Comparison of ENCODE assay signal across 9 mouse cellular contexts in the genomic region with DNA sequence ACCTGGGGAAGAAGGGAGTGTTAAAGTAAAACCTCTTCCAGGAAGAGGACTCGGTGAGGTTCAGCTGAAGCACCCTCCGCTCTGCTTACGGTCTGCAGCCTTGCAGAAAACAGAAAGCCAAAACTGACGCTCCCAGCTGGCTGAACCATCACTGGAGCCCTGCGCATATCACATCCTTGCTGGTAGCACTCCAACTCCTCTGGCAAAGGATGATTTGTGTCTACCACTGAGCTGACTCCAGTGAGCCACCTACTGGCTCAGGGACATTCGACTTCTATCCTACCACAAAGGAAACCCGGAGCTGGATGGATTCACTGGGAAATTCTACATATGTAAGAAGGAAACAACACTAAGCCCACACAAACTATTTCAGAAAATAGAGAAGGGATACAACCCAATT. TPM values are rescaled to one million over a fixed set of nuclear protein-coding genes. Genes with fewer than 3 reads are reported as not detected.
DNase-seq lines count a peak whose midpoint lies in the region; ATAC-seq and TF ChIP-seq lines count a peak whose summit lies in the region.
"Had no signal": no experiment of that assay in that cellular context is flagged by ENCODE, and none has a peak within 500 bp of the region (broad histone marks: within the 10 kb centered on the region; RNA-seq: fewer than 3 reads in every experiment).

No protein-coding gene starts in this region.

- peak; percentile 81 for DNase-seq in hindbrain, postnatal 0 days (ENCODE audit: low spot score)
- no peak for DNase-seq in hindbrain, embryonic 11.5 days (ENCODE audit: low spot score)
- DNase-seq in Patski (ENCODE audit: low read depth, low spot score) = no peak
- peak; percentile 49 to 57 for DNase-seq in cerebellum, postnatal 36 days
- peak; percentile 44 for DNase-seq in kidney, postnatal 0 days (ENCODE audit: low spot score)
- DNase-seq in lung, postnatal 36 days = peak; percentile 57
- no peak for DNase-seq in Muller cell, postnatal 12 days (ENCODE audit: inconsistent ontology term)

- no peak overlapping the region for H3K9ac ChIP-seq in hindbrain, postnatal 0 days (replicated peaks; ENCODE audit: low read length)
- H3K9ac ChIP-seq in hindbrain, embryonic 11.5 days (ENCODE audit: low read depth, low read length) = no peak overlapping the region
- no peak overlapping the region for H3K9ac ChIP-seq in kidney, postnatal 0 days (ENCODE audit: low read depth, low read length)
- H3K9ac ChIP-seq in midbrain, embryonic 16.5 days (ENCODE audit: low read depth, low read length) = no peak overlapping the region
- H3K9ac ChIP-seq: limb, embryonic 15.5 days had no signal

- in situ Hi-C loops in Patski (cut with MboI; ENCODE audit: low pct_unique_long_range_greater_than_20kb) = no loop called here

- H3K27ac ChIP-seq in hindbrain, postnatal 0 days = no peak overlapping the region
- no peak overlapping the region for H3K27ac ChIP-seq in hindbrain, embryonic 11.5 days (ENCODE audit: low read depth, low read length)
- H3K27ac ChIP-seq in kidney, postnatal 0 days = no peak overlapping the region
- no peak overlapping the region for H3K27ac ChIP-seq in midbrain, embryonic 16.5 days (ENCODE audit: low read length)
- H3K27ac ChIP-seq: limb, embryonic 15.5 days had no signal

- H3K27me3 ChIP-seq in hindbrain, postnatal 0 days (ENCODE audit: insufficient read depth, low read length) = no peaks in the 10 kb centered on the region
- no peaks in the 10 kb centered on the region for H3K27me3 ChIP-seq in hindbrain, embryonic 11.5 days (ENCODE audit: control insufficient read depth, insufficient read depth, low read length)
- H3K27me3 ChIP-seq in Patski = no peaks in the 10 kb centered on the region
- no peaks in the 10 kb centered on the region for H3K27me3 ChIP-seq in kidney, postnatal 0 days (ENCODE audit: insufficient read depth, low read length)
- no peaks in the 10 kb centered on the region for H3K27me3 ChIP-seq in midbrain, embryonic 16.5 days (ENCODE audit: control insufficient read depth, insufficient read depth, low read depth, low read length)
- H3K27me3 ChIP-seq: limb, embryonic 15.5 days had no signal

- POLR2A ChIA-PET in Patski (lab: Charles Lee) = interaction anchor here (1.2 kb wide), 1 partner anchor 75 kb away, joined by 3 read pairs; no protein-coding TSS in a partner anchor

- CTCF ChIA-PET in Patski (lab: Charles Lee) = interaction anchor here (0.6 to 1.6 kb wide), 7 partner anchors 19 to 68 kb away, joined by 3 to 8 read pairs (median 3); a partner anchor contains a TSS

- 56% methylated on average over 7 of the region's 7 CpGs for WGBS in hindbrain, postnatal 0 days
- WGBS in hindbrain, embryonic 11.5 days = 80% methylated on average over 7 of the region's 7 CpGs
- WGBS in kidney, postnatal 0 days = 68% methylated on average over 7 of the region's 7 CpGs
- 70% methylated on average over 7 of the region's 7 CpGs for WGBS in midbrain, embryonic 16.5 days

- peak; percentile 72 for TF ChIP-seq CTCF in hindbrain, postnatal 0 days (IDR thresholded peaks at IDR 0.05; ENCODE audit: low read depth)
- peak; percentile 57 for TF ChIP-seq CTCF in Patski (IDR thresholded peaks at IDR 0.05)
- peak; percentile 61 for TF ChIP-seq CTCF in kidney, postnatal 0 days (IDR thresholded peaks at IDR 0.05; ENCODE audit: low read depth)

- no peaks in the 10 kb centered on the region for H3K9me3 ChIP-seq in hindbrain, postnatal 0 days (ENCODE audit: low read length)
- no peaks in the 10 kb centered on the region for H3K9me3 ChIP-seq in hindbrain, embryonic 11.5 days (ENCODE audit: control insufficient read depth, low read length)
- no peaks in the 10 kb centered on the region for H3K9me3 ChIP-seq in kidney, postnatal 0 days (replicated peaks; ENCODE audit: low read length)
- no peaks in the 10 kb centered on the region for H3K9me3 ChIP-seq in midbrain, embryonic 16.5 days (replicated peaks; ENCODE audit: control insufficient read depth, low read length, poor library complexity, severe bottlenecking)
- H3K9me3 ChIP-seq: limb, embryonic 15.5 days had no signal

- no peak overlapping the region for H3K4me2 ChIP-seq in hindbrain, postnatal 0 days (ENCODE audit: low read depth, low read length)
- no peak overlapping the region for H3K4me2 ChIP-seq in hindbrain, embryonic 11.5 days (replicated peaks; ENCODE audit: low read depth, low read length)
- H3K4me2 ChIP-seq in kidney, postnatal 0 days (ENCODE audit: low read length) = no peak overlapping the region
- H3K4me2 ChIP-seq in midbrain, embryonic 16.5 days (ENCODE audit: low read length) = no peak overlapping the region
- H3K4me2 ChIP-seq: limb, embryonic 15.5 days had no signal

- H3K36me3 ChIP-seq in hindbrain, postnatal 0 days (ENCODE audit: insufficient read depth, low read length) = peaks cover 30% of the 10 kb centered on the region
- peaks cover 15% of the 10 kb centered on the region for H3K36me3 ChIP-seq in hindbrain, embryonic 11.5 days (ENCODE audit: control insufficient read depth, insufficient read depth, low read length)
- H3K36me3 ChIP-seq in kidney, postnatal 0 days (ENCODE audit: insufficient read depth, low read length) = peaks cover 51% of the 10 kb centered on the region
- H3K36me3 ChIP-seq in midbrain, embryonic 16.5 days (ENCODE audit: control insufficient read depth, insufficient read depth, low read length) = peaks cover 8% of the 10 kb centered on the region; the same call in 1 of the 2 replicates

- no peak for ATAC-seq in hindbrain, postnatal 0 days
- no peak for ATAC-seq in hindbrain, embryonic 11.5 days (ENCODE audit: low FRiP score)
- no peak for ATAC-seq in Patski
- ATAC-seq in kidney, postnatal 0 days (replicated peaks; ENCODE audit: low FRiP score, low read depth) = no peak
- ATAC-seq in midbrain, embryonic 16.5 days = no peak

- no peaks in the 10 kb centered on the region for H3K4me1 ChIP-seq in hindbrain, postnatal 0 days (ENCODE audit: insufficient read depth, low read length)
- H3K4me1 ChIP-seq in hindbrain, embryonic 11.5 days (replicated peaks; ENCODE audit: control insufficient read depth, insufficient read depth, low read length) = no peaks in the 10 kb centered on the region
- H3K4me1 ChIP-seq in kidney, postnatal 0 days (replicated peaks; ENCODE audit: insufficient read depth, low read length) = no peaks in the 10 kb centered on the region
- H3K4me1 ChIP-seq in midbrain, embryonic 16.5 days (ENCODE audit: control insufficient read depth, insufficient read depth, low read length) = no peaks in the 10 kb centered on the region
- H3K4me1 ChIP-seq: limb, embryonic 15.5 days had no signal

- no peak overlapping the region for H3K4me3 ChIP-seq in hindbrain, postnatal 0 days (ENCODE audit: low read length)
- no peak overlapping the region for H3K4me3 ChIP-seq in hindbrain, embryonic 11.5 days (ENCODE audit: low read depth, low read length)
- H3K4me3 ChIP-seq in kidney, postnatal 0 days (replicated peaks; ENCODE audit: low read depth, low read length) = no peak overlapping the region
- H3K4me3 ChIP-seq in midbrain, embryonic 16.5 days (ENCODE audit: low read depth, low read length) = no peak overlapping the region
- H3K4me3 ChIP-seq: limb, embryonic 15.5 days had no signal

RNA-seq across cellular contexts. Expression of a gene that starts 18.8 kb away (rescaled TPM):
- 29.8 and 40.0 TPM in 2 replicates for total RNA-seq in hindbrain, postnatal 0 days (2014; rRNA removed)
- polyA plus RNA-seq in hindbrain, postnatal 0 days (2015; fragmentation: Nextera tagmentation; extraction: Ambion mirVana) = 25.4 and 25.7 TPM in 2 replicates
- polyA plus RNA-seq in hindbrain, embryonic 11.5 days (2014; fragmentation: Nextera tagmentation; extraction: Ambion mirVana) = 28.3 and 28.4 TPM in 2 replicates
- polyA plus RNA-seq in Patski (2021) = 49.7 TPM
- 23.9 and 25.4 TPM in 2 replicates for polyA plus RNA-seq in kidney, postnatal 0 days (2015; fragmentation: Nextera tagmentation; extraction: Ambion mirVana)
- polyA plus RNA-seq in midbrain, embryonic 16.5 days (2015; fragmentation: Nextera tagmentation; extraction: Ambion mirVana) = 26.4 and 28.3 TPM in 2 replicates

Comparison
In these comparisons a context has a peak if more than half of its experiments do, and no peak if none do; other contexts are left out.
1. DNase-seq: peak in hindbrain, postnatal 0 days (single experiment), cerebellum, postnatal 36 days (2 of 2), kidney, postnatal 0 days (single experiment) and lung, postnatal 36 days (single experiment); none in hindbrain, embryonic 11.5 days (single experiment), Patski (single experiment) and Muller cell, postnatal 12 days (single experiment).
2. Peak in every context shown above with its lines, with median percentiles within 50 percentile points of each other: CTCF ChIP-seq.